Mouse (Mus musculus) liver, adult 2 months (tissue): ENCODE measurements around the gene Csnk2b. TPM values are rescaled to one million over a fixed set of nuclear protein-coding genes. Genes with fewer than 3 reads are reported as not detected.

Experiments
- DNase-seq: peaks from one replicate; pipeline ENCODE4 v3.0.0-alpha.2; 2011; ENCODE audit warnings: low read depth, low spot score; ENCODE audit errors: extremely low read depth
- H3K27ac ChIP-seq: fragments of 200-500 bp; replicated peaks from 2 replicates; pipeline ENCODE4 v1.5.1; 2012; ENCODE audit warnings: low read depth, mild to moderate bottlenecking, control low read depth, inconsistent platforms, low read length; ENCODE audit not compliant: insufficient read depth
- H3K27me3 ChIP-seq: fragments of 200-500 bp; 2 replicates; pipeline ENCODE4 v1.6.1; 2012; ENCODE audit warnings: mild to moderate bottlenecking, moderate library complexity, low read length, inconsistent platforms; ENCODE audit not compliant: control insufficient read depth, insufficient read depth
- H3K36me3 ChIP-seq: fragments of 200-500 bp; 2 replicates; pipeline ENCODE4 v1.6.1; 2012; ENCODE audit warnings: low read length, inconsistent platforms; ENCODE audit not compliant: control insufficient read depth, insufficient read depth
- H3K4me1 ChIP-seq: fragments of 200-500 bp; 2 replicates; pipeline ENCODE4 v1.6.1; 2011; ENCODE audit warnings: low read length; ENCODE audit not compliant: control insufficient read depth, insufficient read depth
- H3K4me3 ChIP-seq: fragments of 200-500 bp; 2 replicates; pipeline ENCODE4 v1.5.1; 2011; ENCODE audit warnings: low read depth, mild to moderate bottlenecking, control low read depth, low read length, moderate library complexity; ENCODE audit not compliant: insufficient read depth
- H3K79me2 ChIP-seq: fragments of 200-500 bp; 2 replicates; pipeline ENCODE4 v1.6.1; 2012; ENCODE audit warnings: inconsistent platforms, mild to moderate bottlenecking, low read length, moderate library complexity; ENCODE audit not compliant: control insufficient read depth, insufficient read depth
- H3K9ac ChIP-seq: fragments of 200-500 bp; 2 replicates; pipeline ENCODE4 v1.6.1; 2012; ENCODE audit warnings: low read depth, mild to moderate bottlenecking, control low read depth, inconsistent platforms, low read length
- CTCF ChIP-seq: fragments of 200-500 bp; IDR thresholded peaks from 2 replicates; pipeline ENCODE4 v1.5.1; 2011; ENCODE audit warnings: low read depth, low read length, control low read depth
- POLR2A ChIP-seq: fragments of 200-500 bp; IDR thresholded peaks from 2 replicates; pipeline ENCODE4 v1.6.1; 2011; ENCODE audit warnings: low read length, control low read depth; ENCODE audit not compliant: insufficient read depth; ENCODE audit errors: extremely low read depth
- WGBS: fragments of 180-500 bp; shearing (Covaris S2); methylation state at CpG from one replicate; pipeline ENCODE4 v1.1.7; 2018; 5-methylcytosine and 5-hydroxymethylcytosine counted together
- polyA plus RNA-seq: library from polyadenylated mRNA; depleted of rRNA; stranded (reverse); fragments of >200 nt; gene quantifications from 2 replicates; pipeline ENCODE4 v1.2.3, GENCODE M21; 2012
- total RNA-seq: library from RNA; depleted of rRNA; stranded (reverse); fragments of >200 nt; gene quantifications from 2 replicates; pipeline ENCODE4 v1.2.3, GENCODE M21; 2014

The Csnk2b gene
- total and polyA plus RNA-seq, 2 experiments: 60.9 to 228 TPM

GRCm38 (mm10) chr17:35161421-35161820, 39.6 kb upstream of the Csnk2b start:
- Histone ChIP-seq H3K4me3 (no peak overlapping the region), H3K9ac (no peak overlapping the region), H3K79me2 (peaks cover 39% of the 10 kb centered on the region), H3K27ac (no peak overlapping the region), H3K4me1 (peaks cover 5% of the 10 kb centered on the region), H3K36me3 (peaks cover 52% of the 10 kb centered on the region), H3K27me3 (no peaks in the 10 kb centered on the region)
- WGBS: 78% methylated on average over 11 of the region's 11 CpGs
- TF ChIP-seq CTCF: no peak
- TF ChIP-seq POLR2A: no peak
- DNase-seq: no peak

DNA sequence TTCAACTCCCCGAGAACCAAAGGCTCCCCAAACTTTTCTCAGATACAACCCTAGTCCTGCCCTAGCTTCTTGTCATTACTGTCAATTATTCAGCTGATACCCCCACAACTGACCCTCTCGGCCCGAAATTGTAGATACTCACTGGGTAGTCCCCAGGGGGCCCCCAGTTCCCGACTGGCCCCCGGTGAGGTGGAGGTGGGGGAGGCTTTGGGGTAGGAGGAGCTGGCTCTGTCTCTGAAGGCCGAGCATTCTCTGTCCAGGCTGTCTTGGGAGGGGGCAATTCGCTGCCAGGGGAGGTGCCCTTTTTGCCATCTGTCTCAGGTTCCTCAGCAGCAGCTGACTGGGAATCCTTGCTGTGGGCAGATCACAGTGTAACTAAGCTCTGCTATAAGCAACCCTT, 37.8 kb upstream of the Csnk2b start:
- no peak for DNase-seq
- H3K9ac ChIP-seq: no peak overlapping the region
- no peak overlapping the region for H3K27ac ChIP-seq
- no peaks in the 10 kb centered on the region for H3K27me3 ChIP-seq
- peaks cover 64% of the 10 kb centered on the region for H3K36me3 ChIP-seq
- H3K4me1 ChIP-seq: peaks cover 2% of the 10 kb centered on the region
- no peak overlapping the region for H3K4me3 ChIP-seq
- TF ChIP-seq POLR2A (no peak), CTCF (no peak)
- 92% methylated on average over 7 of the region's 7 CpGs for WGBS
- H3K79me2 ChIP-seq: peaks cover 39% of the 10 kb centered on the region

DNA sequence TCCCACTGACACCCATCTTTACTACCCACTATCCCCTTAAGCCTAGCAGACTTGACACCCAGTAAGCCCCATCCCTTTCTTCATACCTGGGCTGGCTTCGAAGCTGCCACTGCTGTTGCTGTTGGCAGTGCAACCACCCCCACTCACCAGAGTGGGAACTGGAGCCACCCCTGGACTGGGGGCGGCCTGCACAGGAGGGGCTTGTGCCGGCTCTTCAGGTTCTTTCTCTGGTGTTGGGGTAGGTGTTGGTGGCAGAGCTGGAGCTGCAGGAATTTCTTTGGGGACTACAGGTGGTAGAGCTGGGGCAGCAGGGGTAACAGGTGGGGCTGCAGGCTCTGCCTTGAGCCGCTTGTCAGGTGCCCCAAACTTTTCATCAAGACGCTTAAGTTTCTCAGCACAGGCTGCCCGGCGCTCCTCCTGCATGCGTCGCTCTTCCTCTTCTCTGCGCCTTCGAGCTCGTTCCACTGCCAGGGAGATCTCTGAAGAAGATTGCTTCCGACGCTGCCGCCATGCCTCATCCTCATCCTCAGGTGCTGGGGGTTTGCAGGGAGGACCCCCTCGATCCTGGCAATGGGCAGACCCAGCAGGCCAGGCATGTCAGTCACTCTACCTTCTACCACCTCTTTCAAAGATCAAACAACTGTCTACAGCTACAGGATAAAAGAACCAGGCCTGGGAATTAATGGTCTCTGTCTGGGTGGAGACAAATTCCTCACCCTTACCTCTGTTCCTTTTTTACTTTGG, 37.2 kb upstream of the Csnk2b start:
- WGBS: 90% methylated on average over 16 of the region's 16 CpGs
- Histone ChIP-seq H3K27ac (no peak overlapping the region), H3K36me3 (peaks cover 70% of the 10 kb centered on the region), H3K9ac (no peak overlapping the region), H3K27me3 (no peaks in the 10 kb centered on the region), H3K4me3 (no peak overlapping the region), H3K4me1 (peaks cover 2% of the 10 kb centered on the region), H3K79me2 (peaks cover 34% of the 10 kb centered on the region)
- no peak for TF ChIP-seq POLR2A
- no peak for TF ChIP-seq CTCF
- DNase-seq: no peak

GRCm38 (mm10) chr17:35157661-35158175, 35.9 kb upstream of the Csnk2b start:
- no peaks in the 10 kb centered on the region; the same call in 1 of the 2 replicates for H3K4me1 ChIP-seq
- no peaks in the 10 kb centered on the region for H3K27me3 ChIP-seq
- H3K27ac ChIP-seq: no peak overlapping the region
- no peak for DNase-seq
- H3K4me3 ChIP-seq: no peak overlapping the region
- WGBS: 94% methylated on average over 8 of the region's 8 CpGs
- no peak overlapping the region for H3K9ac ChIP-seq
- H3K79me2 ChIP-seq: peaks cover 27% of the 10 kb centered on the region
- TF ChIP-seq POLR2A (no peak), CTCF (no peak)
- H3K36me3 ChIP-seq: peaks cover 82% of the 10 kb centered on the region

DNA sequence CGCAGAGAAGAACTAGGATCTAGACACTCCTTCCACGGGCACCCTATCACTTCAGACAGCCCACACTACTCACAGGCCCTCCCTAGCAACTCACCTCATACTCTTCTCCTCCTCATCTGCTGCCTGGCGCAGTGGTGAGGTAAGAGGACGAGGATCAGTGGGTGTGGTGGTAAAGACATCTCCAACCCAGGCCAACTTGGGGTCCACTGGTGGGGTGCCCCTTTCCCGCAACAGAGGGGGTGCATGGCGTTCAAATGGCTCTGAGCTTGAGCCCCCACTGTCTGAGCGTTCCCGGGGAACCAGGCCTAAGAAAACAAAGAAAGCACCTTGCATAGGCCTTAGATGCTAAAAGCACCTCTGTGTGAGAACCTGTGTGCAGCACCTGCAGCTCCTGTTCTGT, 35.4 kb upstream of the Csnk2b start:
- Histone ChIP-seq H3K36me3 (peaks cover 86% of the 10 kb centered on the region), H3K27me3 (no peaks in the 10 kb centered on the region), H3K4me3 (no peak overlapping the region), H3K9ac (no peak overlapping the region), H3K27ac (no peak overlapping the region), H3K4me1 (no peaks in the 10 kb centered on the region), H3K79me2 (peaks cover 23% of the 10 kb centered on the region)
- WGBS: 90% methylated on average over 8 of the region's 8 CpGs
- TF ChIP-seq CTCF (no peak), POLR2A (no peak)
- no peak for DNase-seq
